Mouse (Mus musculus) myocyte (in vitro differentiated cells): ENCODE measurements around the gene Gm14295. TPM values are rescaled to one million over a fixed set of nuclear protein-coding genes. Genes with fewer than 3 reads are reported as not detected.
"Not testable (repeated sequence)": the region's sequence is repeated elsewhere in the genome, so short reads cannot be mapped to it uniquely, and the experiment has no call there.

Source experiments
- H3K27me3 ChIP-seq: one replicate; pipeline ENCODE4 v1.6.1; 2011; ENCODE audit not compliant: control insufficient read depth, insufficient read depth, insufficient read length
- H3K36me3 ChIP-seq: one replicate; pipeline ENCODE4 v1.6.1; 2011; ENCODE audit not compliant: control insufficient read depth, insufficient read depth
- H3K4me2 ChIP-seq: one replicate; pipeline ENCODE4 v1.6.1; 2011; ENCODE audit warnings: low read depth, control low read depth
- H3K4me3 ChIP-seq: one replicate; pipeline ENCODE4 v1.5.1; 2011; ENCODE audit warnings: mild to moderate bottlenecking, control low read depth, moderate library complexity
- H3K79me2 ChIP-seq: one replicate; pipeline ENCODE4 v1.6.1; 2011; ENCODE audit not compliant: control insufficient read depth, insufficient read depth
- H3ac ChIP-seq: one replicate; pipeline ENCODE4 v1.6.1; 2011; ENCODE audit not compliant: control insufficient read depth, insufficient read length
- polyA plus RNA-seq: library from polyadenylated mRNA; unstranded; fragments of >200 nt; fragmentation: generic; extraction: Trizol; gene quantifications from one replicate; pipeline ENCODE4 v1.2.1, GENCODE M21; 2012; ENCODE audit warnings: missing spikeins

Gm14295 gene
- 7.2 TPM for polyA plus RNA-seq

DNA sequence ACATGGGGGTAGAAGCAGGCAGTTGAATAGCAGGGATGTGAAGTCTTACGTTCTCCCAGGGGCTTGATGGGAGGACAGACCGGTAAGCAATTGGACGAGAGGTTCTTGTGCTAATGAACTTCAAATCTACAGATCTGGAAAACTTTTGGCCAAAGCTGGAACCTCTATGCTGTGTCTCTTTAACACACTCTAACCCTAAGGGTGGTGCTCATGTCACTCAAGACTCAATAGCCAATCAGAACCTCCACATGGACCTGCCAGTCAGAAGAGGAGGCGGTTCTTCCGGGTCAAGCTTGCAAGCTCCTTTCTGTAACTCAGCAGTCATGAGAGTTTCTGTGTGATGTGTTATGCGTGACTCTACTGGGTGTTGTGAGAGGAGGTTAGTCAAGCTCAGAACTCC, at the start of gene Gm14295:
TSS of gene Gm14295 (plus strand) at position 301 of the 400 bp plus-strand sequence.
- H3K36me3 ChIP-seq, H3ac ChIP-seq, H3K4me2 ChIP-seq, H3K79me2 ChIP-seq, H3K27me3 ChIP-seq: not testable (repeated sequence)
- H3K4me3 ChIP-seq: peak within 1 kb of the TSS; percentile 21

DNA sequence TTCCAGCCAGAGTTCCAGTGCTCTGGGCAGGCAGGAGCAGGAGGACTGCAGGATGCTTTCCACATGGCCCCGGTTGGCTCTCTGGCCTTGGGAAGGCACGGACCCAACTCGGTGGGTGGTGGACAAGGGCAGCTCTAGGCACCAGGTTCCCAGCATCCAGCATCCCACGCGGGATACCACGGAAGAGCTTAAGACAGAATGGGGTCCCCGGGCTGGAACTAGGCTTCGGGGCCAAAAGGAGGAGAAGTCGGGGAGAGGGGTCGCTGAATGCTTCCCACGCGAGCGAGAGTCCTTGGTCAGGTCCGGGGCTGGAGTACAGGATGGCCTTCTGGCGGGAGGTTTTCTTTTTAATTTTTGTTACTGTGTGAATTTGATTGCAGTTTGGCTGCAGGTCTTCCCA, 373 bp downstream of the Gm14295 start:
- not testable (repeated sequence) for H3ac ChIP-seq, H3K27me3 ChIP-seq, H3K79me2 ChIP-seq, H3K36me3 ChIP-seq, H3K4me2 ChIP-seq
- peak overlapping the region; percentile 21 for H3K4me3 ChIP-seq

DNA sequence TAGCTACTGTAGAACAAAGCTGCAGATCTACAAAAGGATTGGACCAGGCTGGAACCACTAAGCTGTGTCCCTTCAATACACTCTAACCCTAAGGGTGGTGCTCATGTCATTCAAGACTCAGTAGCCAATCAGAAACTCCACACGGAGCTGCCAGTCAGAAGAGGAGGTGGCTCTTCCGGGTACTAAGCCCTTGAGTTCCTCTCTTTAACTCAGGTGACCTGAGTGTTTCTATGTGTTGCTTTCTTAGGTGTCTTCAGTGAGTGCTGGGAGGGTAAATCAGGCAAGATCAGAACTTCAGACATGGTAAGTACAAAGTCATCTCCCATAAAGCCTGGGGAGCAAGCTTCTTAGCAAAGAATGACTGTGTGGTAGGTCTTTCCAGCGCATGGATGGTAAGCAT, 32.4 kb downstream of the Gm14295 start, which contains the start of gene Gm14408:
TSS of gene Gm14408 (plus strand) at position 301 of the 400 bp plus-strand sequence.
- not testable (repeated sequence) for H3ac ChIP-seq, H3K4me3 ChIP-seq, H3K79me2 ChIP-seq, H3K36me3 ChIP-seq, H3K27me3 ChIP-seq
- peak within 1 kb of the TSS; percentile 34 for H3K4me2 ChIP-seq

Other genes starting within 250 kb of the Gm14295 start
- gene Gm14308, start 162.3 kb upstream of the Gm14295 start, polyA plus RNA-seq: 0.41 TPM
- 3.4 TPM for gene Zfp973, start 128.1 kb upstream of the Gm14295 start, polyA plus RNA-seq
- gene Gm14305, start 90.3 kb upstream of the Gm14295 start, polyA plus RNA-seq: 7.2 TPM
- gene Gm14408, start 32.5 kb downstream of the Gm14295 start, polyA plus RNA-seq: not detected
- 3.4 TPM for gene Gm14296, start 129.2 kb downstream of the Gm14295 start, polyA plus RNA-seq
- 9.0 TPM for gene Gm14419, start 202.3 kb downstream of the Gm14295 start, polyA plus RNA-seq